Mouse (Mus musculus) urinary bladder, postnatal 10 days (tissue): Measurements from ENCODE around the gene Fam76b.
"Not testable (repeated sequence)": the region's sequence is repeated elsewhere in the genome, so short reads cannot be mapped to it uniquely, and the experiment has no call there.

Source experiments
- DNase-seq: peaks from one replicate; pipeline ENCODE4 v3.0.0; 2022; ENCODE audit warnings: low spot score

The Fam76b gene

DNA sequence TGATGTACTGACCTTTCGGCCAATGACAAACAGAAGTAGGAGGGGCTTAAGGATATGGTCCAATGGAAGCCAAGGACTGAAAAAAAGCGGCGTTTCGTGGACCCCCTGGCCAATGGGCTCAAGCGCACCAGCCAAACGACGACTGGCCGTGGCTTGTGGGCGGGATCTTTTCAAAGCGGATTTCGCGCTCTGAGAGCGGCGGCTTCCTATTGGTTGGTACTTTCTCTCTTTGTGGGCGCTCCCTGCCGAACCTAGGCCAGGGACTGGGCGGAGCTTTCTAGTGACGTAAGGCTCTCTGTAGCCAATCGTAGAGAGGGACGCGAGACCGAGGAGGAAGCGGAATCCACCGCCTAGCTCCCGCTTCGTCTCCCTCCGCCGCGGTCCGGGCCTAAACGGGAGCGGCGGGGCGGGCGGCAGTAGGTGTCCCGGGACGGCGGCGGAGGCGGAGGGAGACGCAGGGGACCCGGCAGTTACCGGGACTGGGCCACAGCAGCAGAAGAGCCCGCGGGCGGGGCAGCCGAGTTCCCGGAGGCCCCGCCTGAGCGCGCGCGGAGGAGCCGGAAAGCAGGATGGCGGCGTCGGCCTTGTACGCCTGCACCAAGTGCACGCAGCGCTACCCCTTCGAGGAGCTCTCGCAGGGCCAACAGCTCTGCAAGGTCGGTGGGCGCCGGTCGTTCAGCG is at the start of gene Fam76b:
TSS of gene Fam76b (plus strand) at position 311 of the 681 bp plus-strand sequence.
- peak; percentile 96 for DNase-seq

DNA sequence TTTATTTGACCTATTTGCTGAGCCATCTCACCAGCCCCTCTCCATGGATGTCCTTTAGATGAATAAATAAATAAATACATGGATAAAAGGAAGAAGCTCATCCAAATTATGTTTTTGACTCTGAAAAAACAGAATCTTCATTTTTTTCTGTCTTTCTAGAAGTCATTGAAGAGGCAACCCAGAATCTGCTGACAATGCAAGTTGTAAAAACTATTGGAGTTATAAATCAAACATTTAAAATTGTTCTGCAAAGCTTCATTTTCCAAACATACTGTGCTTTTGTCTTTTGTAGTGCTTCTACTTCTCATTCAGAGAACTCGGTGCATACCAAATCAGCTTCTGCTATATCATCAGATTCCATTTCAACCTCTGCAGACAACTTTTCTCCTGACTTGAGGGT is 45.5 kb upstream of the Fam76b start:
- DNase-seq = no peak

DNA sequence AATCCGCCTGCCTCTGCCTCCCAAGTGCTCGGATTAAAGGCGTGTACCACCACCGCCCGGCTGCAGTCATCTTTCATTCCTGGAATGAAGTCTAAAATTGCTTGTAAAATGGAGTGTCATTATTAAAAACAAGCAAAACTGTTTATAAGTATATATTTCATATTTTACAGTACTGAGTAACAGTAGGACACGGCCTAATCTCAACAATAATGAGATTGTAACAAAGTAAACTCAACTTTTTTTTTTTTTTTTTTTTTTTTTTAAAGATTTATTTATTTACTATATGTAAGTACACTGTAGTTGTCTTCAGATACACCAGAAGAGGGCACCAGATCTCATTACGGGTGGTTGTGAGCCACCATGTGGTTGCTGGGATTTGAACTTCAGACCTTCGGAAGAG is 36.7 kb upstream of the Fam76b start:
- DNase-seq = not testable (repeated sequence)

DNA sequence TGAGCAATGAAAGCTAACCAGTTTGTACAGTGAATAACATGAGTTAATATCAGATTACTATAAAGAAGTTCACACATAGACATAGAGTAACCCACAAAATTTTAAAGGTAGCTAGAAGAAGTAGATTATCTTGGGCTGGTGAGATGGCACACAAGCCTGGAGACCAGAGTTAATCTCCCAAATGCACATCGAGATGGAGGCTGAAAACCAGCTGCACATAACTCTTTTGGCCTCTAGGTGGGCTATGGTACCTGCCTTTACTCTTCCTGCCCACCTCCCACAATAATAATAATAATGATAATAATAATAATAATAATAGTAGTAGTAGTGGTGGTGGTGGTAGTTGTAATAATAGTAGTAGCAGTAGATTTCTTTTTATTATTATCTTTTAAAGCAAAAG is 33.2 kb upstream of the Fam76b start:
- DNase-seq = no peak

DNA sequence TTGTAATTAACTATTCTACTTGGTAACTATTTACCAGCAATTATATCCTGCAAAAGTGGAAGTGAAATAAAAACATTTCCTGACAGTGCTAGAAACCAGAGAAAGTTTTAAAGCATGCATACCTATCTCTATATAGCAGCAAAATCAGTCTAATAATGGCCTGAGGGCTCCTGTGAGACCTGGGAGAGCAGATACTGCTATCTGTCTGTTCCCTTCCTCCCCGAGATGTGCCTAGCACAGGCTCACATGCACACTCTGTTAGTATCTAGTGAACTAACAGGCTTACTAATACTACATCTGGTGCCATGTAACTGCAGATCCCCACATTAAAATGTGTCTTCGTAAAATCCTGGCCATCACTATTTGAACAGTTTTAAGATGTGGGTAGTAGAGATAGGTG is 32.8 kb upstream of the Fam76b start:
- DNase-seq = no peak

DNA sequence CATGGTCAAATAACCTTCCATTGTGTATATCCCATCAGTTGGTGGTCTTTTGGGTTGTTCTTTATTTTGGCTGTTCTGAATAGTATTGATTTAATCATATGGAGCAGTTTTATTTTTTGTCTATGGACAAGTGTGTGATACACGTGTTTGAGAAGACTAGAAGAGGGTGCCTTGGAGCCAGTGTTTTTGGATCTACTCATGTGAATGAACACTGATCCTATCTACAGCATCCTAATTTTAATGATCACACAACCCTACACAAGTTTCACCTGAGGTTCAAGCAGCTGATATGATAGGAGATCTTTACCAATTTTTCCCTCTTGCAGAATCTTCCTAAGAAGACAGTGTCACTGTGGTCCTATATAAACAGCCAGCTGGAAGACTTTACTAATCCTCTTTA is 23.0 kb upstream of the Fam76b start:
- DNase-seq = no peak

DNA sequence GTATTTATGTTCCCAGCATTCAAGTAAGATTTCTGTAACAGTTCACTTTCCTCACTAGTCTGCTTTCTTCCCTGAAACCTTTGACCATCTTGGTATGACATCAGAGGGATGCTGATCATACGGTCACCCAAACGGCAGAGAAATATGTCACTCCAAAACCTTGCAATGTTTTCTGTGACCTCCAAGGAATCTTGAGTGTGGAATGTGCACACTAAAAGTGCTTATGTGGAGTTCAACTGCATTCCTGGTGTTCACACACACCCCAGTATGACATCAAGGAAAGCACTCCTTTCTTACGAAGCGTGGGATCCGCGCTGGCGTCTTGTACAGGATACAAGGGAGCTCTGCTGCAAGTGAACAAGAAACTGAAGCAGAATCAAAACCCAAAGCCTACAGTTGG is 20.7 kb upstream of the Fam76b start:
- no peak for DNase-seq

DNA sequence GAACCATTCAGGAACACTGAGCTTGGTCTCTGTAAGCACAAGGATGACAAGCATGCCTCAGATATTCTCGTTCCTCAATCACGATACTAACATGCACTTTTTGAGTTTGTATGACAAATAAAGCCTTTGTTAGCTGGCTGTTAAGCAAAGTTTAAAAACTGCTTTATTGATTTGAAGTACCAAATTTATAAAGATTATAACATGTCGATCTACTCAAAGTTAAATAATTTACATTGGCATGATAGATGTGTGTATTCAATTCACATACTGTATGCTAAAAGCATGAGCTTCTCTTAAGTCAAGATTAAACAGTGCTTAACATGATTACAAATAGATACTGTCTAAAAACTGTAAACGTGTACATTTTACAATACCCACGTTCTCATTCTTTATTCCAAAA is 19.9 kb upstream of the Fam76b start:
- no peak for DNase-seq

DNA sequence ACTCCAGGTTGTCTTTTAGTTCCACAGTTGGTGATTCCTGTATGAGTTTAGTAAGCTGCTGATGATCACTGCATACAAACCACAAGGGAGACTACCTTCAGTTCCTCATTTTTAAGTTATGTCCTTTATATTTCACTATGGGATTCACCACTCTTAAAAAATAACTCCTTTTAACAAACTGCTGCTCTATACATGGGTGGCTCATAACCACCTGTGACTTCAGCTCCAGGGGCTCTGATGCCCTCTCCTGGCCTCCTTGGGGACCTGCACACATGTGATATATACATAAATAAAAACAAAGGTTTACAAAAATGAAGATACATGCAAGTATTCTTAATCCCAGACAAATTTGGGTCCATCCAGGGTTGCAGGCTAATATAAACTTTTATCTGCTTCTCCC is 17.6 kb upstream of the Fam76b start:
- DNase-seq = no peak

DNA sequence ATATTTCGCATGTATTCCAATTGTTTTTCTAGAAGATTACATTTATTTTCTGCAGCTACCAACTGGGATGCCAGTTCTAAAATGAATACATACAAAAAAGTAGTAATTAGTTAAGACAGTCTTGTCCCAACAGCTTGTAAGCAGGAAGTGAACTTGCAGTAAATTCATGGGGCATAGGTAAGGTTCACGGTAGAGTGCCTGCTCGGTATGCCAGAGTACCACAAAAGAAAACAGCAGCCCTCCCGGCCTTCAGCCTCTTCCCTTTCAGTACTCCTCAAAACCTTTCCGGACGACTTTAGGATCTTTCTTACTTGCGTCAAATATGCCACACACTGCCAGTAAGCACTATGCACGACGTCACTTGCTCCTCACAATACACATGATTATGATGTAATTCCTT is 9.1 kb upstream of the Fam76b start:
- no peak for DNase-seq

DNA sequence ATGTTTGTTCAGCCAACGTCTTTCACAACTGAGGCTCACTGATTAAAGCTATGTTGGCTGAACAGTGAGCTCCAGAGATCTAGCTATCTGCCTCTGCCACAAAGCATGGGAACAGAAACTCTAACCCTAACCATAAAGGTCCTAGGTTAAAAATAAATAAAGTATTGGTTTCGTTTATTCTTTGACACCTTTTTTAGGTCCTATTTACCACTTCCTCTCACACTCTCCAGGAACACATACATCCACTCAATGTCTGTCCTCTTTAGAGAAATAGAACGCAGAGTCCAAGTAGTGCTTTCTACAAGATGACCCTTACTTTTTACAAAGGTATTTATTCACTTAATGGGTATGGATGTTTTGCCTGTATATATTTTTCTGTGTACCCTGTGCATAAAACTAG is 6.7 kb upstream of the Fam76b start:
- DNase-seq = no peak

DNA sequence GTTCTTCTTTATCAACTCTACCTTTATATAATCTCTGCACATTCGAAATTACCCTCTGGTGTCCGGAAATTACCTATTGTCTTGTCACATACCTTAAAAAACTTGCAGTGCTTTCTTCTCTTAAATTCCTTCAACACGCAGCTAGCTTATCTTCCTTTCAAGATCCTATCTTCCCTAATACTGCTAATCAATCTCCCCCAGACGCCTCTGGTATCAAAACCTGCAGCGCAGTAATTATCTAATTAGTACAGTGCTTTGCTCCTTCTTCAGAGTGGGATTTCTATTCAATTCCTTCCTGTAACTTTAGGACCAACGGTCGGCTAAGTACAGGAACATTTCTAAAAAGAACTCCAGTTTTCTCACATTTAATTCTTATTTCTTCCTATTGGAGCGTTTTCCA is 1.6 kb upstream of the Fam76b start:
- no peak for DNase-seq

DNA sequence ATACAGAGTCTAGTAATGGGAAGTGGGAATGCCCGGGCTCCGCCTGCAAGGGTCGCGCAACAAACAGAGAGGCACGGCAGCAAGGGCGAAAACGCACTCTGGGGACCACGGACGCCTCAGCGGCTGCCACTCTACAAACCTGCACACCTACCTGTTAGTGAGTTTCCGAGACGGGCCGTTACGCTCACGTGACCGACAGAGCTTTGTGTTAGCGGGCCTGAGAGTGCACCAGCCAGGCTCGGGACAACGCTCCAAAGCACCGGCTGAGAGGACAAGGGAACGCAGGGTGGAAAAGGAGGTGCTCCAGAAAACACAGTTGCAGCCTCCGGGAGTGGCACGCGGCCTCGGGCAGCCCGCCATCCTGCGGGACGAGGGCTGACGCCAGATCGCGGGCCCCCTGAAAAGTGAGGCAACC is 1.1 kb upstream of the Fam76b start:
- DNase-seq = no peak

DNA sequence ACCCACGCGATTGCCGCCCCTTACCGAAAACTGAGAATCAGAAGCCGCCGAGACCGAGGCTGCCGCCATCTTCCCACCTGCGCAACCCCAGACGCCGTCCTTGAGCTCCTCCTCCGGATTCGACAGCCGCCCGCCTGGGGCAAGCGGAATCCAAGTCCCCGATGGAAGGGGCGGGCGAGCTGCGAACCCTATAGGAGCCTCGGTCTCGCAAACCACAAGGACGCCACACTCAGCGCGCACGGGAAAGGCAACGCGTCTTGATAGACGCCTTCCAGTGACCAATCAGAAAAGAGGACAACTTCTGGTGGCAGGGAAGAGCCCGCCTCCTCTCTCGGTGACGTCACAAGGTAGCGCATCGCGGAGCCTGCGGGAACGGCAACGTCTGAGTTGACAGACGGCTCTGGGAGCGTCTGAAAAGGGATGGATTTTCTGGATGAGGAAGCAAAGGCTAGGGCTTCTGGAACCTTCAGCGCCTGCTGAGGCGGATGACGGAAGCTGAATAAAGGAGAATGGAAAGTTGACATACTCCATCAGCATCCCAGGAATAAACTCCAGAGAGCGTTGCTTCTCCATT is 597 bp upstream of the Fam76b start, which contains the start of gene Cep57:
TSS of gene Cep57 (minus strand) at position 276 of the 574 bp plus-strand sequence.
- peak; percentile 67 for DNase-seq

DNA sequence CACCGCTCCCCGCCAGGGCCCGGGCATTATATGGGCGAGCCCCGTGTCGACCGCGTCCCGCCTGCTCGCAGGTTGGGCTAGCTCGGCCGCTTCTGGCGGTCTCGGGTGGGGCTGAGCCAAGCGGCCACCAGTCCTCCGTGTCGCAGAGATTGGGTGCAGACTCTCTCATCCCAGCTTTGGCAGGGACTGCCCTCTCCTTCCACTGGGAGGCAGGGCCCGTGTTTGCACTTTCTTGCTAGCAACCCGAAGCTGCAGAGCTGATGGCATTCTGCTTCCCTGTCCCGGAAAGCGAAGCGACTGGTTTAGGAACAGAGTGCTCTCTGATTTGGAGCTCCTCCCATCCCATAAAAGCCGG is 548 bp downstream of the Fam76b start:
- no peak for DNase-seq

DNA sequence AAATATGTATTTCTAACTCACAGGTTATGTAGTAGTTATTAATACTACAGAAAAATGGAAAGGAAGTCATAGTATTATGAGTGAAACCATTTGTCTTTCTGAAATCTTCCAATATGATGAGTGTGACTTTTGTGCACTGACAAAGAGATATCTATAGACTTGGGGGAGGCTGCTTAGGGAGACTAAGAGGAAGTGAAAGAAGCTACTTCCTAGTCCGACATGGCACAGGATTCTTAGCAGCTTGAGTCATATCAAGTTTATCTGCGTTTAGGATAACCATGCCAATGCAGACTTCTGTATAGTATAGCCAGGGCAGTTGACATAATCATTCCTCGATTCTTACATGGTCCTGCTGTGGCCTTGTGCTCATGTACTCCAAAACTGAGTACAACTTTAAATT is 7.7 kb downstream of the Fam76b start:
- no peak for DNase-seq

DNA sequence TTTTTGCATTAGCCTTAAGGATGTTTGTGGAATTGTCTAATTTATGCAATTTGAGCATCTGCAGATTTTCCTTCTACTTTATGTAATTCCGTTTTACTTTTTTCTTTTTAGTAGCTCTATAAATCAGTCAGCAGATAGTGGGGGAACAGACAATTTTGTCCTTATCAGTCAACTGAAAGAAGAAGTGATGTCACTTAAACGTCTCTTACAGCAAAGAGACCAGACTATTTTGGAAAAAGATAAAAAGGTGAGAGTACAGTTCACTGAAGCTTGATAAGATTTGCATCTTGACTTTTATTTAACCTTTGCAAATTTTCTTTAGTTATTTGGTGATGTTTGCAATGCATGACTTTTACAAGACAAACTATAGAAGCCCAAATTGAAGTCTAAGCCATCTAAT is 9.2 kb downstream of the Fam76b start:
- no peak for DNase-seq

DNA sequence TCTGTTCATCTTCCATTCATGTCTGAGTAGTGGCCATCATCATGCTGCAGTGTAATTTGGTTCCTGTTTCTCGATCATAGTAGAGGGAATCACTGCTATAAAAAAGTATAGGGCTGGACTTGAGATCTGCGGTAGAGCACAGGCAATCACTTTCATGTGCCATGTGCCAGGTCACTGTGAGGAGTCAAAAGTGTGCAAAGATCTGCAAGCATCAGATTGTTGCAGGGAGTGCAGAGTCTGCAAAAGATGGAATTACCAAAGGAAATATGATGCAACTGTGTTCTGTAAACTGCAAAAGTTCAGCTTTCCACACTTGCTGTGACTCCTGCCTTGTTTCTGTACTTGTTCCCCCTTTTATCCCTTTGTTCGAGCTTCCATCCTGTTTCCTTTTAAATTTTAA is 20.1 kb downstream of the Fam76b start:
- no peak for DNase-seq

DNA sequence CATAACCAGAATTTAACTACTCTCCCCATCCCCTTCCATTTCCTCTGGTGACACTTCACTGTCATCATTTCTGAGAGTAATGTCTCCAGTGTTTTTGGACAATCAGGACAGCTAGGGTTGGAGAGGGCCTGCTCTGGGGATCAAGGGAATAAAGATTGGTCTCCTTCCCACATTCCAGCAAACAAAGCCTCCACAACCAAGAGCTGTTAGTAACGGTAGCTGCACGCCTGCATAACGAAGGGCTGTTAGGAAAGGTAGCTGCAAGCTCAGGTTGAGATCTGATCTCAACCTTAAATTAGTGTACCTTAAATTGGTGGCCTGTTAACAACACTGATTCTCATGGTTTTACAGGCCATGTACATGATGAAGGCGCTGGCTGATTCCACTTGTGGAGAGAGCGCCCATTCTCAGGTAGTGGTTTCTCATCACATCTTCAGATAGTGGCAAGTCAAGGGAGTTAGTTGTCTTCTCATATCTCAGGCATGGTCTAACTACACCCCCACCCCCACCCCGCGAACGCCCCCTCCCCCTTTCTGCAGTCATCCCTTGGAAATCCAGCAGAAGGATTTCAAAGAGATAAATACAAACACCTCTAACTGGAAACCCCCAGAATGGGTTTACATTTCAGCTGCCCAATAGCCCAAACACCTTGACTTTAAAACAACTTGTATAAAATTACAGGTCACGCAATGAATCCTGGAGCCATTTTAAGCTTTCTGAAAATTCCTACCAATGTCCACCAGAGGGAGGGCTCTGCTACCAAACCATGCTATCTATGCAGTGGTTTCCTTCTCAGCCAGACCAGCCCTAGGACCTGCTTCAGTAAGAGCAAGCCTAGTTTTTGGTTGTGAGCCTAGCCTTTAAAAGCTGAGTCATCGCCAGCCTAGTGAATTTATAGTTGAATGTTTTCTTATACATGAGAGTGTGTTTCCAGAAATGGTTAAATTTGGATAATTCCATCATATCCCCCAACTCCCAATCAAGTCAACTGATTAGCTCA is 21.3 kb downstream of the Fam76b start:
- DNase-seq = no peak

DNA sequence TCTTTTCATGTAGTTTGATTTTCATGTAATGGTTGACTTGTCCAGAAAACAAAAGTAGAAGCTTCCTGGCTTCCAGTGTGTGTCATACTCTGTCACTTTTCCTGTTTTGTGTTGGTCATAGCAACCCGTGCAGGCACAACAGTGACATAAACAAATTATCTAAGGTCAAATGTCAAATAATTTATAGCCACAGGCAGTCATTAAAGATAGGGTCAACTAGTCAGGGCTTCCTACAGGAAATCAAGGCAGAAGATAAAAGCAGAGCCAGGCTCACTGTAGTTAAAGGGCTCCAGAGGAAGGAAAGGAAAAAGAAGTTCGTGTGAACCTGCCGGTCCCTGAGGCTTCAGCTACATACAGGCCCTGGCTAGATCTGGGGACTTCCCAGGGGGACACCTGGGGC is 26.4 kb downstream of the Fam76b start:
- DNase-seq = no peak

DNA sequence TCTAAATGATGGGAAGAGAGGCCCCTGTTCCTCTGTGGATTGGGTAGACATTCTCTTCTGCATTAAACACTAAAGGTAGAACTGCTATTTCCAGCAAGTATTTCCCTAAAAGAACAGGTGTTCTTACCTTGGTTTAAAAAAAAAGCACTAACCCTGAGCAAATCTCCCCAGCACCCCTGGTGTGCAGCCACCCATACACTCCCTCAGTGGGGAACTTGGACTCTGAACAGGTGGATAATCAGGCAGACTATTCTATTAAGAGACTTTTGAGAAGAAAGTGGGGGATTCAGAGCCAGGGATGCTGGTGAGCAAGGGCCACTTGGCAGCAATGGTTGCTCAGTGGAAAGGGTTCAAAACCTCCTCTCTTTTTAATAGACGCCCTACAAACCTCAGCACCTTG is 28.7 kb downstream of the Fam76b start:
- DNase-seq = no peak

DNA sequence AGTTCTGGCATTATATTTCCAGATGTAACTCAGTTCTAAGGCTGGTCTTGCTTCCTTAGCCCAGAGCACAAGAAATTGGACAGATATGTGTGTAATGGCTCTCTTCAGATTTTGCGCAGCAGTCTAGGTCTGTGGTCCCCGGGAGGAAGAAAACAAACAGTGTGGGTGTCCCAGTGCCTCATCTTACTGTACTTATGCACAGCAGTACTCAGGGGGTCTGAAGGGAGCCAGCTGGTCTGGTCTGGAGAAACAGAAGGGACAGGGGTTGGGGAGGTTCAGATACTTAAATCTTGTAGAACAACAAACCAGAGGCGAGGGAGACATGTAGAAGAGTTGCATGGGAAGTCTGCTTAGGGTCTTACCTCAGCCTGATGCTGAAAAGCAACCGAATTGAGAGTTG is 29.3 kb downstream of the Fam76b start:
- DNase-seq = no peak

DNA sequence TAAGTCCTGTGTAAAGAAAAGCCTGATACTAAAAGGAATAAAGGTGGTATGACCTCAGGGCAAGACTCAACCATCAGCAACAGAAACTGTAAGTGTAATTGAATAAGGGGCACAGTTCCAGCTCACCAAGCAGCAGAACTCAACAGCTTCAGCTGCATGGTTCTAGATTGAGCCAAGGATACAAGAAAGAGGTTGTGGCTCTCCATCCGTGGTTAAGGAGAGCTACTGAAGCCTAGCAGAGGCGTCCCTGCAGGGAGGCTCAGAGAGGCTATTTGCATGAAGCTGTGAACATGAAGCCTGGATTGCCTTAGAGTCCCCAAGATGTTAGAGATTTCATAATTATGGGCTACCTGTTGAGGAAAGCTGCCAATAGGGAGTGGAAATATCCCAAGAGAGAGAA is 40.1 kb downstream of the Fam76b start:
- DNase-seq = no peak
